Mouse (Mus musculus) cerebellum, adult 2 months (tissue): ENCODE measurements around the gene Ooep.

Source experiments
- CTCF ChIP-seq: fragments of 200-500 bp; IDR thresholded peaks from 2 replicates; pipeline ENCODE4 v1.5.1; 2011; ENCODE audit warnings: low read depth, mild to moderate bottlenecking, control low read depth, low read length, moderate library complexity, borderline replicate concordance; ENCODE audit not compliant: insufficient read depth
- POLR2A ChIP-seq: fragments of 200-500 bp; IDR thresholded peaks from 2 replicates; pipeline ENCODE4 v1.6.1; 2011; ENCODE audit warnings: low read length, control low read depth, borderline replicate concordance; ENCODE audit not compliant: insufficient read depth

DNA sequence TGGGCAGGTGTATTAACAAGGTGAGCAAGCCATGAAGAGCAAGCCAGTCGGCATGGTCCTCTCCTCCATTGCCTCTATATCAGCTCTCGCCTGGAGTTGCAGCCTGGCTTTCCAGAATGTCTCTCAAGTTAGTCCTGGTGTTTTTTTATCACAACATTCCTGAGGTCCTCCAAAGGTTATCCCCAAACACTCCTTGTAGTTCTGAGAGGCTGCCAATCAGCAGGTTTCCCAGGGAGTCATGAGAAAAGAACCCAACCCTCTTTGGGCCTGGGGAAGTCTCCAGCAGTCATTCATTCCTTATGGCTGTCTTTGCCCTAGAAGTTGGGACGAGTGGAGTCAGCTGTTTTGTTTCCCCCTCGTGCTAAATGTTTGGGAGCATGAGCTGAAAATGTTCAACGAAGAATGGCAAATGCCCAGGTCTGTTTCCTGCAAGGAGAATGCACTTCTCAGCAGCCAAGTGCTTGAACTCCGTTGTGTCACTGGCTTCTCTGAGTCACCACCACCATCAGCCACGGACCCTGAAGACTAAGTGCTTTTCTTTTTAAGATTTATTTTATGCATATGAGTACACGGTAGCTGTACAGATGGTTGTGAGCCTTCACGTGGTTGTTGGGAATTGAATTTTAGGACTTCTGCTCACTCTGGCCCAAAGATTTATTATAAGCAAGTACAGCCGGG is 5.6 kb downstream of the Ooep start:
- TF ChIP-seq POLR2A, result no peak
- TF ChIP-seq CTCF, result no peak
